Mouse (Mus musculus) ovary, postnatal 36 days (tissue): ENCODE measurements at regions not wholly inside any gene's neighbourhood (a gene's known extent, or its start where the extent isn't known, plus 50 kb on each side); places are given as distances from the start of the nearest gene placed in this dataset.

Experiments used
- DNase-seq: peaks from one replicate; pipeline ENCODE4 v3.0.0; 2022; ENCODE audit warnings: low spot score, mixed read lengths

- no peak for DNase-seq
Measured at GRCm38 (mm10) chr15:93646820-93647219, 51.1 kb upstream of the Prickle1 start.

GRCm38 (mm10) chr15:93645950-93646349 lies 50.3 kb upstream of the Prickle1 start:
- no peak for DNase-seq
